Mouse (Mus musculus): Measurements from ENCODE around the gene Prcd.

DNA sequence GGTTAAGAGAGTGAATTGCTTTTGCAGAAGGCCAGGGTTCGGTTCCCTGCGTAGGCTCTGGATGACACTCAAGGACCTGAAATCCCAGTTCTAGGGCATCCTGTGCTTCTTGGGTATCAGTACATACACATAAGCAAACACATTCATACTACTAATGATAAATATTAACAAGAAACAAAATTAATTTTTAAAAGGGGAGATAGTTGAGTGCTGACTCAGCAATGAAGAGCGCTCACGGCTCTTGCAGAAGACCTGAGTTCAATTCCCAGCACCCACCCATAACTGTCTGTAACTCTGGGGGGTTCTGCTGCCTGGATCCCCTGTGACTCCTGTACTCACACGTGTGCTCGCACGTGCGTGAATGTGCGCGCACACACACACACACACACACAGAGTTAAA is 36.3 kb downstream of the Prcd start:
- no peak for TF ChIP-seq CTCF (IDR thresholded peaks at IDR 0.05; ENCODE audit: low read depth)
- no peak for TF ChIP-seq EP300 (IDR thresholded peaks at IDR 0.05; ENCODE audit: low read depth)
